Mouse (Mus musculus) heart, embryonic 14.5 days (tissue): Measurements from ENCODE around the gene Qpctl. TPM values are rescaled to one million over a fixed set of nuclear protein-coding genes. Genes with fewer than 3 reads are reported as not detected.
A peak's percentile ranks its signal among the peaks of the same experiment; 100 is the strongest.

Experiments
- ATAC-seq: fragments of 200-750 bp; cut with Nextera tagmentation; 2 replicates; pipeline ENCODE4 v1.8.0; 2017; ENCODE audit warnings: low read depth, moderate TSS enrichment; ENCODE audit not compliant: insufficient number of reproducible peaks, insufficient read depth, low FRiP score
- H3K27ac ChIP-seq, 2 experiments: fragments of 200-500 bp in 1 of 2; fragments of 300-500 bp in 1 of 2; sonication (generic) in 1 of 2; replicated peaks in 1 of 2; 2 replicates each; pipeline ENCODE4 v1.5.1; 2012 to 2014; ENCODE audit warnings: low read depth in 2 of 2, low read length in 2 of 2, control low read depth in 1 of 2, mild to moderate bottlenecking in 1 of 2, mixed read lengths in 1 of 2; ENCODE audit not compliant: control insufficient read depth in 1 of 2, insufficient read depth in 1 of 2
- H3K27me3 ChIP-seq: fragments of 300-500 bp; sonication (generic); 2 replicates; pipeline ENCODE4 v1.6.1; 2014; ENCODE audit warnings: mild to moderate bottlenecking, low read length, control low read depth; ENCODE audit not compliant: control insufficient read depth, insufficient read depth
- H3K36me3 ChIP-seq: fragments of 300-500 bp; sonication (generic); 2 replicates; pipeline ENCODE4 v1.6.1; 2014; ENCODE audit warnings: mild to moderate bottlenecking, control low read depth, low read length, mixed read lengths; ENCODE audit not compliant: control insufficient read depth, insufficient read depth
- H3K4me1 ChIP-seq, 2 experiments: fragments of 200-500 bp in 1 of 2; fragments of 300-500 bp in 1 of 2; sonication (generic) in 1 of 2; 2 replicates each; pipeline ENCODE4 v1.6.1; 2012 to 2014; ENCODE audit warnings: low read length in 2 of 2, control low read depth in 1 of 2, mixed read lengths in 1 of 2; ENCODE audit not compliant: control insufficient read depth in 2 of 2, insufficient read depth in 2 of 2
- H3K4me2 ChIP-seq: fragments of 300-500 bp; sonication (generic); 2 replicates; pipeline ENCODE4 v1.6.1; 2014; ENCODE audit warnings: mild to moderate bottlenecking, low read length
- H3K4me3 ChIP-seq, 2 experiments: fragments of 200-500 bp in 1 of 2; fragments of 300-500 bp in 1 of 2; sonication (generic) in 1 of 2; 2 replicates each; pipeline ENCODE4 v1.5.1; 2012 to 2014; ENCODE audit warnings: low read length in 2 of 2, mild to moderate bottlenecking in 2 of 2, control low read depth in 1 of 2, low read depth in 1 of 2, moderate library complexity in 1 of 2; ENCODE audit not compliant: control insufficient read depth in 1 of 2, insufficient read depth in 1 of 2
- H3K9ac ChIP-seq: fragments of 300-500 bp; sonication (generic); 2 replicates; pipeline ENCODE4 v1.6.1; 2014; ENCODE audit warnings: mild to moderate bottlenecking, low read length
- H3K9me3 ChIP-seq: fragments of 300-500 bp; sonication (generic); 2 replicates; pipeline ENCODE4 v1.6.1; 2016; ENCODE audit warnings: low read length, control low read depth; ENCODE audit not compliant: control insufficient read depth
- WGBS: fragments of 180-500 bp; shearing (Covaris S2); extraction: QIAGEN DNeasy Blood & Tissue Kit; methylation state at CpG from one replicate; pipeline ENCODE4 v1.1.7; 2014; 5-methylcytosine and 5-hydroxymethylcytosine counted together
- polyA plus RNA-seq: library from polyadenylated mRNA; unstranded; fragments of >200 nt; fragmentation: Nextera tagmentation; extraction: Ambion mirVana; gene quantifications from 2 replicates; pipeline ENCODE4 v1.2.1, GENCODE M21; 2014

The Qpctl gene
- polyA plus RNA-seq, 1 experiment from 2014 or later: 7.0 TPM

DNA sequence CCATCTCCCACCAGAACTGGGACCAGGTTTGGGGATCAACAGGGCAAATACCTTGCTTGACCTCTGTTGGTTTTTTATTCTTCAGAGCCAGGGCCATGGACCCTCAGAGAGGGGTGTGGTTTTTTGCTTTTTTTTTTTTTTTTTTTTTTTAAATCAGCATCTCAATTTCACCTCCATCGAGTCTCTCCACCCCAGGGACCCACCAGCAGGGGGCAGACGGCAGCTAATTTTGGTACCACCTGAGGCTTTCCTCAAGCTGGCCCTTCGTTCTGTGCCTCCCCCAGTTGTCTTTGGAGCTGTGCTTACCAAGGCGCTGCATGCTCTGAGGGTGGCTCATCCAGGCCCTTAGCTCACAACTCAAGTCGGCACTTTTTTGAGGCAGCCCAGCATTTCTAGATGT is 11.7 kb downstream of the Qpctl start:
- ATAC-seq: no peak
- no peak overlapping the region for H3K9ac ChIP-seq

DNA sequence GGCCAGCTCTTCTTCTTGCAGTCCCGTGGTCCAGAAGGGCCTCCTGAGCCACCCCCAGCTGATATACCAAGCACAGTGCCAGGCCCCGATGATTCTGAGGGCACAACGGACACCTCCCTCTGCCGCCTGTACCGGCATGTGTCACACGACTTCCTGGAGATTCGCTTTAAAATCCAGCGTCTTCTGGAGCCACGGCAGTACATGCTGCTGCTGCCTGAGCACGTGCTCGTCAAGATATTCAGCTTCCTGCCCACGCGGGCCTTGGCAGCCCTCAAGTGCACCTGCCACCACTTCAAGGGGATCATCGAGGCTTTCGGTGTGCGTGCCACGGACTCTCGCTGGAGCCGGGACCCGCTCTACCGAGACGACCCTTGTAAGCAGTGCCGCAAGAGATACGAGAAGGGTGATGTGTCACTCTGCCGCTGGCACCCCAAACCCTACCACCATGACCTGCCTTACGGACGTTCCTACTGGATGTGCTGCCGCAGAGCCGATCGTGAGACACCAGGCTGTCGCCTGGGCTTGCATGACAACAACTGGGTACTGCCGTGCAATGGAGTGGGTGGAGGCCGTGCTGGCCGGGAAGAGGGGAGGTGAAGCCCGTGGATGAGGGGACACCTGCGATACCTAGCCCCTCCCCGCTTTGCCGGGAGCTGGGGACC is 12.3 kb downstream of the Qpctl start:
- Histone ChIP-seq H3K27ac (no peak overlapping the region), H3K9ac (no peak overlapping the region), H3K4me3 (no peak overlapping the region), H3K4me2 (no peak overlapping the region), H3K9me3 (no peaks in the 10 kb centered on the region), H3K27me3 (no peaks in the 10 kb centered on the region), H3K4me1 (peaks cover 2 to 8% of the 10 kb centered on the region in 2 experiments; a peak in 2 of 4 replicates), H3K36me3 (peaks cover 66% of the 10 kb centered on the region)
- ATAC-seq: no peak
- WGBS: 89% methylated on average over 38 of the region's 38 CpGs

More for the DNA sequence above, 11.7 kb downstream of the Qpctl start:
- Histone ChIP-seq H3K4me3 (no peak overlapping the region), H3K27me3 (no peaks in the 10 kb centered on the region), H3K27ac (no peak overlapping the region), H3K9me3 (no peaks in the 10 kb centered on the region), H3K4me1 (0 out of 4 replicates have a peak, but pooled peaks cover 0 to 4% of the 10 kb centered on the region in 2 experiments), H3K36me3 (peaks cover 70% of the 10 kb centered on the region), H3K4me2 (no peak overlapping the region)
- 52% methylated on average over 5 of the region's 5 CpGs for WGBS

DNA sequence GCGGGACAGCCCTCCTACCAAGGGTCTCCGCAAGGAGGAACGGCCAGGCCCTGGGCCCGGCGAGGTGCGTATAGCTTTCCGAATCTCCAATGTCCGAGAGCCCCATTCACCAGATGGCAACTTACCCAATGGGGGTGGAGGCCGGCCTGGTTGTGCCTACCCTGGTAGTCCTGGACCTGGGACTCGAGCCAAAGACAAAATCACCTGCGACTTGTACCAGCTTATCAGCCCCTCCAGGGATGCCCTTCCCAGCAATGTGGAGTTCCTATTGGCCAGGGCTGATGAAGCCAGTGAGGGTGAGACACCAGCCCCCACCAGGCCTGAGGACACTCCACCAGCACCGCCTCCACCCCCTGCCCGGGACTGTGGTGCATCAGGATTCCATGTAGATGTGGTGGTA is 12.9 kb downstream of the Qpctl start:
- no peak overlapping the region for H3K4me3 ChIP-seq
- no peak overlapping the region for H3K27ac ChIP-seq
- peaks cover 62% of the 10 kb centered on the region for H3K36me3 ChIP-seq
- no peaks in the 10 kb centered on the region for H3K9me3 ChIP-seq
- H3K27me3 ChIP-seq: no peaks in the 10 kb centered on the region
- 93% methylated on average over 13 of the region's 13 CpGs for WGBS
- H3K9ac ChIP-seq: no peak overlapping the region
- H3K4me2 ChIP-seq: no peak overlapping the region
- H3K4me1 ChIP-seq: peaks cover 3 to 9% of the 10 kb centered on the region in 2 experiments; a peak in 2 of 4 replicates
- ATAC-seq: no peak

DNA sequence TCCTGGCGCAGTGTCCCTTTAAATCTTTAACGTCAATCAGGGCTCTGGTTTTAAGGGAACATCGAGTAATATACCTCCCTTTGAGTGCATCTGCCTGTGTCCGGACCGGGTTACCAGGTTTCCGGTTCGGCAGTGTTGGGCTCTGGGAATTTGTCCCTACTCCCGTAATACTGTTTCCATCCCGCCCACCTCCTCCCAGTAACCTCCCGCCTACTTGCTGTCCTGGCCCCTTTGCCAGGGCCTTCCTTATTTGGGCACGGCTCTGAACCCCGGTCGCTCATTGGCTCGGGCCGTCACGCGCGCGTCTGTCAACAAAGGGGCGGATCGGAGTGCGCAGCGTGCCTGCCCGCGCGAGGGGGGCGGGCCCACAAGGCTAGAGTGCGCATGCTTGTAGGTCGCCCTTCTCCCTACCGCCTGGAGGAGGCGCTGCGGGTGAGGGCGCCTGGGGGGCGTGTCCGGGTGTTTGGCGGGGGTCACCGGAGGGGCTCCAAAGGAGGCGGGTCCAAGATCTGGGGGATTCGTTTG is 17.7 kb downstream of the Qpctl start:
- peak overlapping the region; percentile 71 for H3K9ac ChIP-seq
- no peaks in the 10 kb centered on the region for H3K27me3 ChIP-seq
- peak; percentile 98 for ATAC-seq
- H3K4me1 ChIP-seq: peaks cover 4 to 16% of the 10 kb centered on the region in 2 experiments; a peak in 3 of 4 replicates
- H3K4me2 ChIP-seq: peak overlapping the region; percentile 65
- H3K36me3 ChIP-seq: peaks cover 36% of the 10 kb centered on the region
- peak overlapping the region; percentile 92 for H3K27ac ChIP-seq
- peak overlapping the region; percentile 45 to 59 for H3K4me3 ChIP-seq
- under 1% methylated on average over 39 of the region's 39 CpGs for WGBS
- H3K9me3 ChIP-seq: no peaks in the 10 kb centered on the region

DNA sequence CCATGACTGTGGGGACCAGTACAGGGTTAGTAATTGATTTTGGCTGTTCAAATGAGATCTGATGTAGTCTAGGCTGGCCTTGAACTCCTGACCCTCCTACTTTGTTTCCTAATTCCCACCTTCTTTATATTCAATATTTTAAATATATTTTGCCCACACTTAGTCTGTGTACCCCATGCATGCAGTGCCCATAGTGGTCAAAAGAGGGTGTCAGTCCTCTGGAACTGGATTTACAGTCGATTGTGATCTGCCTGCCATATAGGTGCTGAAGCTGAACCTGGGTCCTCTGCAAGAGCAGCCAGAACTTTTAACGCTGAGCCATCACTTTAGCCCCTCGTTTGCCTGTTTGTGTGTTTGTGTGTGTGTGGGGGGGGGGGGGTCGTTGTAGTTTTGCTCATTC is 18.4 kb downstream of the Qpctl start:
- Histone ChIP-seq H3K27me3 (no peaks in the 10 kb centered on the region), H3K4me1 (peaks cover 4 to 16% of the 10 kb centered on the region in 2 experiments; a peak in 3 of 4 replicates), H3K4me3 (peak overlapping the region; percentile 27 to 35; a peak in 3 of 4 replicates), H3K9ac (peak overlapping the region; percentile 71), H3K27ac (peak overlapping the region; percentile 92), H3K4me2 (peak overlapping the region; percentile 65), H3K9me3 (no peaks in the 10 kb centered on the region), H3K36me3 (peaks cover 29% of the 10 kb centered on the region)
- WGBS: 21% methylated on average over 4 of the region's 4 CpGs
- no peak for ATAC-seq

DNA sequence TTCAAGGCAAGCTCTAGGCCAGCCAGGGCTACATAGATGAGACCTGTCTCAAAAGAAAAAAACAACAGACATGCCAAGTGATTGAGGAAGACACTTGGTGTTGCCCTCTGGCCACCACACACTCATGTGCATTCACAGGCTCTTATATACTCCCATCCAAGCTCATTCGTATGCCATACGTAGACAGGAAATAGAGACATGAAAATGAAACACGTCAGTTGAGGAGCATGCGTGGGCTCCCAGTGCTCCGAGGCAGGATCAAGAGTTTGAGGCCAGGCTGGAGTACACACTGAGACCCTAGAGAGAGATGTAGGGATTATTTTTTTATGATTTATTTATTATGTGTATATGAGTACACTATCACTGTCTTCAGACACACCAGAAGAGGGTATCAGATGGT is 19.7 kb downstream of the Qpctl start:
- 97% methylated on average over 5 of the region's 5 CpGs for WGBS
- H3K9me3 ChIP-seq: no peaks in the 10 kb centered on the region
- no peak overlapping the region for H3K4me3 ChIP-seq
- H3K36me3 ChIP-seq: peaks cover 22% of the 10 kb centered on the region; the same call in 1 of the 2 replicates
- H3K9ac ChIP-seq: no peak overlapping the region
- H3K27ac ChIP-seq: no peak overlapping the region
- H3K4me2 ChIP-seq: no peak overlapping the region
- ATAC-seq: no peak
- H3K4me1 ChIP-seq: peaks cover 4 to 16% of the 10 kb centered on the region in 2 experiments; a peak in 3 of 4 replicates
- H3K27me3 ChIP-seq: no peaks in the 10 kb centered on the region

DNA sequence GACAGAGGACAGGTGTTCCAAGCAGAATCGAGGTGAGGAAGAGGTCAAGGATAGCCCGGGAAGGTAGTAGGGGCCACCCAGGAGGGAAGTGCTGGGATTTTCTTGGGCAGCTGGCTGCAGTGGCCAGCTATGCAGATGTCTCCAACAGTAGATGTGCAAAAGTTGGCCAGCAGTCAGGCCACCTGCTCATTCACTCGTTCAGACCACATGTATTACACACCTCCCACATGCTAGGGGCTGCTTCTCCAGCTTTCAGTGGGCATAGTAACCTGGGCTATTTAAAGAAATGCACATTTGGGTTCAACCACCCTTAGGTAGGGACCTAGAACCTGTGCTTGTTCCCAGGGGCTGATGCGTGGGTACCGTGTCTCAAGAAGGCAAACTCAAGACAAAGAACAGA is 21.3 kb downstream of the Qpctl start:
- 86% methylated on average over 5 of the region's 5 CpGs for WGBS
- no peak for ATAC-seq
- Histone ChIP-seq H3K4me3 (no peak overlapping the region), H3K27ac (no peak overlapping the region), H3K9me3 (no peaks in the 10 kb centered on the region), H3K27me3 (no peaks in the 10 kb centered on the region), H3K9ac (no peak overlapping the region), H3K4me1 (peaks cover 4 to 15% of the 10 kb centered on the region in 2 experiments; a peak in 3 of 4 replicates), H3K4me2 (no peak overlapping the region), H3K36me3 (peaks cover 22% of the 10 kb centered on the region; the same call in 1 of the 2 replicates)
